Mouse (Mus musculus): ENCODE data around the gene Prrg2. TPM values are rescaled to one million over a fixed set of nuclear protein-coding genes. Genes with fewer than 3 reads are reported as not detected.

Prrg2 gene
- total and polyA plus RNA-seq, 2 experiments from 2014 or later: 7.7 to 13.7 TPM

GRCm38 (mm10) chr7:45077322-45077721, 14.8 kb upstream of the Prrg2 start:
- DNase-seq (ENCODE audit: low spot score) (no peak), ATAC-seq (ENCODE audit: low FRiP score) (no peak)
- Histone ChIP-seq H3K4me3 (ENCODE audit: low read depth, low read length) (no peak overlapping the region), H3K9me3 (ENCODE audit: low read length) (no peaks in the 10 kb centered on the region), H3K9ac (replicated peaks; ENCODE audit: low read length, poor library complexity, severe bottlenecking) (no peak overlapping the region), H3K27ac (ENCODE audit: low read depth, low read length) (no peak overlapping the region), H3K4me2 (ENCODE audit: low read depth, low read length, poor library complexity, severe bottlenecking) (no peak overlapping the region), H3K36me3 (ENCODE audit: insufficient read depth, low read length) (peaks cover 33% of the 10 kb centered on the region), H3K27me3 (ENCODE audit: insufficient read depth, low read length) (no peaks in the 10 kb centered on the region), H3K4me1 (ENCODE audit: insufficient read depth, low read length) (no peaks in the 10 kb centered on the region)
- no peak for TF ChIP-seq CTCF (IDR thresholded peaks at IDR 0.05)
- WGBS: 90% methylated on average over 14 of the region's 14 CpGs

- H3K27me3 ChIP-seq (ENCODE audit: insufficient read depth, low read length): no peaks in the 10 kb centered on the region
- H3K27ac ChIP-seq (ENCODE audit: low read depth, low read length): no peak overlapping the region
- H3K4me3 ChIP-seq (ENCODE audit: low read depth, low read length): no peak overlapping the region
- no peaks in the 10 kb centered on the region for H3K9me3 ChIP-seq (ENCODE audit: low read length)
- ATAC-seq (ENCODE audit: low FRiP score) (no peak; the same call in 1 of the 2 replicates), DNase-seq (ENCODE audit: low spot score) (no peak)
- H3K36me3 ChIP-seq (ENCODE audit: insufficient read depth, low read length): peaks cover 33% of the 10 kb centered on the region
- no peak overlapping the region for H3K9ac ChIP-seq (replicated peaks; ENCODE audit: low read length, poor library complexity, severe bottlenecking)
- no peaks in the 10 kb centered on the region for H3K4me1 ChIP-seq (ENCODE audit: insufficient read depth, low read length)
- no peak for TF ChIP-seq CTCF (IDR thresholded peaks at IDR 0.05)
- H3K4me2 ChIP-seq (ENCODE audit: low read depth, low read length, poor library complexity, severe bottlenecking): no peak overlapping the region
- 89% methylated on average over 29 of the region's 30 CpGs for WGBS
Observed at GRCm38 (mm10) chr7:45076501-45076900, 14.0 kb upstream of the Prrg2 start.

- H3K4me3 ChIP-seq (ENCODE audit: low read depth, low read length): no peak overlapping the region
- H3K9me3 ChIP-seq (ENCODE audit: low read length): no peaks in the 10 kb centered on the region
- TF ChIP-seq CTCF (IDR thresholded peaks at IDR 0.05): no peak
- DNase-seq (ENCODE audit: low spot score): no peak
- no peaks in the 10 kb centered on the region for H3K4me1 ChIP-seq (ENCODE audit: insufficient read depth, low read length)
- WGBS: 91% methylated on average over 4 of the region's 4 CpGs
- no peaks in the 10 kb centered on the region for H3K27me3 ChIP-seq (ENCODE audit: insufficient read depth, low read length)
- no peak for ATAC-seq (ENCODE audit: low FRiP score)
- no peak overlapping the region for H3K4me2 ChIP-seq (ENCODE audit: low read depth, low read length, poor library complexity, severe bottlenecking)
- H3K36me3 ChIP-seq (ENCODE audit: insufficient read depth, low read length): peaks cover 33% of the 10 kb centered on the region
- no peak overlapping the region for H3K27ac ChIP-seq (ENCODE audit: low read depth, low read length)
- H3K9ac ChIP-seq (replicated peaks; ENCODE audit: low read length, poor library complexity, severe bottlenecking): no peak overlapping the region
Observed at GRCm38 (mm10) chr7:45075405-45075804, 12.9 kb upstream of the Prrg2 start.

- WGBS: 92% methylated on average over 12 of the region's 12 CpGs
- no peaks in the 10 kb centered on the region for H3K9me3 ChIP-seq (ENCODE audit: low read length)
- no peak for TF ChIP-seq CTCF (IDR thresholded peaks at IDR 0.05)
- no peaks in the 10 kb centered on the region for H3K27me3 ChIP-seq (ENCODE audit: insufficient read depth, low read length)
- ATAC-seq (ENCODE audit: low FRiP score) (no peak), DNase-seq (ENCODE audit: low spot score) (no peak)
- no peaks in the 10 kb centered on the region for H3K4me1 ChIP-seq (ENCODE audit: insufficient read depth, low read length)
- H3K36me3 ChIP-seq (ENCODE audit: insufficient read depth, low read length): peaks cover 33% of the 10 kb centered on the region
- H3K27ac ChIP-seq (ENCODE audit: low read depth, low read length): no peak overlapping the region
- H3K4me3 ChIP-seq (ENCODE audit: low read depth, low read length): no peak overlapping the region
- no peak overlapping the region for H3K9ac ChIP-seq (replicated peaks; ENCODE audit: low read length, poor library complexity, severe bottlenecking)
- no peak overlapping the region for H3K4me2 ChIP-seq (ENCODE audit: low read depth, low read length, poor library complexity, severe bottlenecking)
Observed at GRCm38 (mm10) chr7:45073949-45074348, 11.5 kb upstream of the Prrg2 start.

GRCm38 (mm10) chr7:45073171-45073707, 10.8 kb upstream of the Prrg2 start:
- 80% methylated on average over 7 of the region's 7 CpGs for WGBS
- H3K4me1 ChIP-seq (ENCODE audit: insufficient read depth, low read length): no peaks in the 10 kb centered on the region
- no peak for TF ChIP-seq CTCF (IDR thresholded peaks at IDR 0.05)
- H3K9me3 ChIP-seq (ENCODE audit: low read length): no peaks in the 10 kb centered on the region
- ATAC-seq (ENCODE audit: low FRiP score): no peak
- H3K36me3 ChIP-seq (ENCODE audit: insufficient read depth, low read length): peaks cover 33% of the 10 kb centered on the region
- H3K4me2 ChIP-seq (ENCODE audit: low read depth, low read length, poor library complexity, severe bottlenecking): no peak overlapping the region
- H3K27ac ChIP-seq (ENCODE audit: low read depth, low read length): no peak overlapping the region
- H3K27me3 ChIP-seq (ENCODE audit: insufficient read depth, low read length): no peaks in the 10 kb centered on the region
- no peak overlapping the region for H3K9ac ChIP-seq (replicated peaks; ENCODE audit: low read length, poor library complexity, severe bottlenecking)
- no peak for DNase-seq (ENCODE audit: low spot score)
- no peak overlapping the region for H3K4me3 ChIP-seq (ENCODE audit: low read depth, low read length)

GRCm38 (mm10) chr7:45072230-45072629, 9.8 kb upstream of the Prrg2 start:
- Histone ChIP-seq H3K27me3 (ENCODE audit: insufficient read depth, low read length) (no peaks in the 10 kb centered on the region), H3K9me3 (ENCODE audit: low read length) (no peaks in the 10 kb centered on the region), H3K9ac (replicated peaks; ENCODE audit: low read length, poor library complexity, severe bottlenecking) (no peak overlapping the region), H3K4me1 (ENCODE audit: insufficient read depth, low read length) (no peaks in the 10 kb centered on the region), H3K4me2 (ENCODE audit: low read depth, low read length, poor library complexity, severe bottlenecking) (no peak overlapping the region), H3K36me3 (ENCODE audit: insufficient read depth, low read length) (peaks cover 30% of the 10 kb centered on the region), H3K27ac (ENCODE audit: low read depth, low read length) (no peak overlapping the region), H3K4me3 (ENCODE audit: low read depth, low read length) (no peak overlapping the region)
- peak; percentile 60 for TF ChIP-seq CTCF (IDR thresholded peaks at IDR 0.05)
- no peak for DNase-seq (ENCODE audit: low spot score)
- WGBS: 77% methylated on average over 2 of the region's 2 CpGs
- ATAC-seq (ENCODE audit: low FRiP score): no peak

All from midbrain, postnatal 0 days (tissue).